Mouse (Mus musculus) olfactory bulb, adult 2 months (tissue): ENCODE data around the gene Tex22.

ENCODE experiments used
- CTCF ChIP-seq: fragments of 200-500 bp; IDR thresholded peaks from 2 replicates; pipeline ENCODE4 v1.5.1; 2012; ENCODE audit warnings: low read depth, mild to moderate bottlenecking, low read length, moderate library complexity; ENCODE audit not compliant: insufficient read depth
- POLR2A ChIP-seq: fragments of 200-500 bp; IDR thresholded peaks from 2 replicates; pipeline ENCODE4 v1.6.1; 2012; ENCODE audit warnings: mild to moderate bottlenecking, low read depth, low read length, moderate library complexity; ENCODE audit not compliant: insufficient read depth

- no peak for TF ChIP-seq CTCF
- TF ChIP-seq POLR2A = no peak
Measured at GRCm38 (mm10) chr12:113124726-113125125, 50.4 kb downstream of the Tex22 start.
